Mouse (Mus musculus) kidney, embryonic 16.5 days (tissue): ENCODE measurements around the gene Depdc1b. TPM values are rescaled to one million over a fixed set of nuclear protein-coding genes. Genes with fewer than 3 reads are reported as not detected.

Experiments
- ATAC-seq: fragments of 200-750 bp; cut with Nextera tagmentation; 2 replicates; pipeline ENCODE4 v1.8.0; 2017; ENCODE audit warnings: moderate TSS enrichment; ENCODE audit not compliant: low FRiP score, low TSS enrichment
- H3K27ac ChIP-seq: fragments of 300-500 bp; sonication (generic); 2 replicates; pipeline ENCODE4 v1.5.1; 2014; ENCODE audit warnings: low read length
- H3K27me3 ChIP-seq: fragments of 300-500 bp; sonication (generic); 2 replicates; pipeline ENCODE4 v1.6.1; 2014; ENCODE audit warnings: low read length, control low read depth, mixed read lengths; ENCODE audit not compliant: insufficient read depth
- H3K36me3 ChIP-seq: fragments of 300-500 bp; sonication (generic); 2 replicates; pipeline ENCODE4 v1.6.1; 2014; ENCODE audit warnings: low read length, control low read depth, mixed read lengths; ENCODE audit not compliant: insufficient read depth
- H3K4me1 ChIP-seq: fragments of 300-500 bp; sonication (generic); 2 replicates; pipeline ENCODE4 v1.6.1; 2014; ENCODE audit warnings: low read length, control low read depth, mixed read lengths; ENCODE audit not compliant: insufficient read depth
- H3K4me2 ChIP-seq: fragments of 300-500 bp; sonication (generic); replicated peaks from 2 replicates; pipeline ENCODE4 v1.6.1; 2014; ENCODE audit warnings: low read depth, low read length
- H3K4me3 ChIP-seq: fragments of 300-500 bp; sonication (generic); 2 replicates; pipeline ENCODE4 v1.5.1; 2014; ENCODE audit warnings: mild to moderate bottlenecking, low read length
- H3K9ac ChIP-seq: fragments of 300-500 bp; sonication (generic); replicated peaks from 2 replicates; pipeline ENCODE4 v1.6.1; 2014; ENCODE audit warnings: low read length
- H3K9me3 ChIP-seq: fragments of 300-500 bp; sonication (generic); 2 replicates; pipeline ENCODE4 v1.6.1; 2016; ENCODE audit warnings: low read length, control low read depth
- WGBS: fragments of 180-500 bp; shearing (Covaris S2); extraction: QIAGEN DNeasy Blood & Tissue Kit; methylation state at CpG from one replicate; pipeline ENCODE4 v1.1.7; 2014; 5-methylcytosine and 5-hydroxymethylcytosine counted together
- polyA plus RNA-seq: library from polyadenylated mRNA; unstranded; fragments of >200 nt; fragmentation: Nextera tagmentation; extraction: Ambion mirVana; gene quantifications from 2 replicates; pipeline ENCODE4 v1.2.1, GENCODE M21; 2015

Gene Depdc1b
- polyA plus RNA-seq, 1 experiment from 2014 or later, result 12.7 TPM

DNA sequence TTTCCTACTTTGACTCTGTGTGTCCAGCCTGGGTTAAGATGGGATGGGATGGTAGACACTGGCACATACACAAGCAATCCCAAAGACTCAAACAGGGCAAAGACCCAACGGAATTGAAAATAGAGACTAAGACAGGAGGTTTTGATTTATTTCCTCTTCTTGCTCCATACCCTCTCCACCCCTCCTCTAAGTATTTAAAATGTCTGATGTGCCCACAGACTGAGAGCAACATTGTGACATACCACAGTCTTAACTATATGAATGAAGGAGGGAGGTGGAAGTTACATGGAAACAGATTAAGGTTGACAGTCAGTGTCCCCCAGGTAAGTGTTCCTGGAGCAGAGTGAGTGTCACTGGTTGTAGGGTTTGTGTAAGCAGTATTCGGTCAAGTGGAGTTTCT is 31.8 kb upstream of the Depdc1b start:
- ATAC-seq, result no peak
- Histone ChIP-seq H3K36me3 (no peaks in the 10 kb centered on the region), H3K4me1 (no peaks in the 10 kb centered on the region), H3K27me3 (no peaks in the 10 kb centered on the region), H3K9ac (no peak overlapping the region), H3K27ac (no peak overlapping the region), H3K4me3 (no peak overlapping the region), H3K9me3 (no peaks in the 10 kb centered on the region), H3K4me2 (no peak overlapping the region)
- 90% methylated on average over 2 of the region's 2 CpGs for WGBS

DNA sequence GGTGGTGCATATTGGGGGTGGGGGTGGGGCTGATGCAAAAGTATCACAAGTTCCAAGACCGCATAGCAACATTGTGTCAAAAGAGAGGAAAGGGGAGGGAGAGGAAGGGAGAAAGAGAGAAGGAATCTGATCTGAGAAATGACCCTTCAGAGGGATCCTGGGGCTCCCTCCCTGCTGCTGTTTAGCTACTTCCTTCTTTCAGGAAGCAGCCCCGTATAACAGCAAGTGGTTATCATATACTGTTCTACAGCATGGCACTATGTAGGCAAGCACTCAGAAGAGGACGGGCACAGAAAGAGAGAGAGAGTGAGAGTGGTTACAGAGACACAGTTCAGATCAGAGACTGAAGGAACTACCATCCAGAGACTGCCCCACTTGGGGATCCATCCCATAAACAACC is 28.2 kb upstream of the Depdc1b start:
- ATAC-seq, result no peak
- Histone ChIP-seq H3K4me3 (no peak overlapping the region), H3K4me1 (no peaks in the 10 kb centered on the region), H3K9ac (no peak overlapping the region), H3K27me3 (no peaks in the 10 kb centered on the region), H3K9me3 (no peaks in the 10 kb centered on the region), H3K36me3 (no peaks in the 10 kb centered on the region), H3K4me2 (no peak overlapping the region), H3K27ac (no peak overlapping the region)
- WGBS, result 48% methylated on average over 3 of the region's 3 CpGs

DNA sequence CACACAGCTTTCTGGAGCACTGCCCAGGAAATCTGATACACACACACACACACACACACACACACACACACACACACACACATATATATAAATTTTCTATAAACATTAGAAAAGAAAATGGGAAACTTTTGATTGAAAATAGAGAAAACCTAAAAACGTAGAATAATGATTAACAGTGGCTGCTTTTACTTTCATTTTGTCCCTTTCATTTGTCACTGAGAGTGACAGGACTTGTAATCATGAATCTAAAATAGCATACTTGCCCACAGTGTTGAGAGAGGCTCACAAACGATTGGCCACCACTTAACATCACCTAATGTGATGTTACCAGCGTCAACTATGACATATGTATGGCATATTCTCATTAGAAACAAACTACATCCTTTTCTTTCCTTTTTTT is 26.7 kb upstream of the Depdc1b start:
- WGBS, result 71% methylated on average over 3 of the region's 3 CpGs
- ATAC-seq, result no peak
- Histone ChIP-seq H3K36me3 (no peaks in the 10 kb centered on the region), H3K9me3 (no peaks in the 10 kb centered on the region), H3K9ac (no peak overlapping the region), H3K27ac (no peak overlapping the region), H3K27me3 (no peaks in the 10 kb centered on the region), H3K4me3 (no peak overlapping the region), H3K4me1 (no peaks in the 10 kb centered on the region), H3K4me2 (no peak overlapping the region)

DNA sequence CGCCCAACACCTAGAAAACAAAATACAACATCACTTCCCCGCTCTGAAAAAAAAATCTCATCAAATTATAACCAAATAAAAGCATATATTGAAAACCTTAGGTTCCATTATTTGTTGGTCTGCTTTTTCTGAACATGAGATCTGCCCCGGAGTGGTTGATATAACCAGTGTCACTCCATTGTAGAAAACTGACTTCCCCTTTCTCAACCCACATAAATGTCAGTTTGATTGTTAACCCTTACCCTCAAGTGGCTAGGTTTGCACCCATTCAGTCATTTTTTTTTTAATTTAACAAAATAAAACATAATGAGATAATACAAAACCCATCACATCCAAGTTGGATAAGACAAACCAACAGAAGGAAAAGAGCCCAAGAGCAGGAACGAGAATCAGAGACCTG is 25.8 kb upstream of the Depdc1b start:
- ATAC-seq, result no peak

DNA sequence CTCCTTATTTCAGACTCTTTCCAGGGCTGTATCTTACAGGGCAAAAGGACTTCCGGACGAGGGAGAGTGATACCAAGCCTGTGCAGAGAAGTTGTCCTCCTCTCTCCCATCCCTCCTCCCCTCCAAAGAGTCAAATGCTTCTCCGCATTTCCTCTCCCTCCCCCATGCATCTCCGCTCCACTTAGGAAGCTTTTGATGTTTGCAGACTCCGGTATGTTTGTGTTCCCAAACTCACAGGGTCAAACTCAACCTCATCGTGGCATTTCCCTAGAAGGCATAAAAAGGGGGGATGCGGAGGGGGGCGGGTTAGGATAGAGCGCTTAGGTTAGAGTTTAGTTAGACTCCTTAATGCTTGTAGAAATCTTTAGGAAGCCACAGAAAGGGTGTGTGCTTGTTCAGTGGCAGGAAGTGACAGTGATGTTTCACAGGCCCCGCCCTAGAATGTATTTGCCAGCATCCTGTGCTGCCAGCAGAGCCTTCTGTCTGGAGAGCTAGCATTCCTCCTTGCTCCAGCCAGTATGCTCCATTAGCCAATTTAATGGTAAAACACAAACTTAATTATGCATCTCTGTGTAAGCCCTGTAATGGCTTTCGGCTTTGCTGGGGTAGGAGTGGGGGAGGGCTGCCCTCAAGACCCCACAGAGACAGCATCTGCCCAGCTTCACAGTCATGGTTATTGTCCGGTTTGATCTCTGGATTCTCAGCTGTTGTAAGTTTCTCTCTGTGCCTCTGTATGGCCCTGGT is 18.6 kb upstream of the Depdc1b start:
- Histone ChIP-seq H3K4me2 (peak overlapping the region; percentile 63), H3K9ac (peak overlapping the region; percentile 46), H3K9me3 (no peaks in the 10 kb centered on the region), H3K4me3 (peak overlapping the region; percentile 43), H3K4me1 (peaks cover 12% of the 10 kb centered on the region), H3K27ac (peak overlapping the region; percentile 72), H3K36me3 (no peaks in the 10 kb centered on the region), H3K27me3 (no peaks in the 10 kb centered on the region)
- peak; percentile 88 for ATAC-seq
- 6% methylated on average over 12 of the region's 12 CpGs for WGBS

More for the DNA sequence above, 25.8 kb upstream of the Depdc1b start:
- no peak overlapping the region for H3K9ac ChIP-seq
- H3K4me3 ChIP-seq, result no peak overlapping the region
- H3K4me2 ChIP-seq, result no peak overlapping the region
- WGBS, result 85% methylated on average over 4 of the region's 4 CpGs
- no peak overlapping the region for H3K27ac ChIP-seq
- no peaks in the 10 kb centered on the region for H3K36me3 ChIP-seq
- H3K4me1 ChIP-seq, result no peaks in the 10 kb centered on the region
- H3K9me3 ChIP-seq, result no peaks in the 10 kb centered on the region
- H3K27me3 ChIP-seq, result no peaks in the 10 kb centered on the region

DNA sequence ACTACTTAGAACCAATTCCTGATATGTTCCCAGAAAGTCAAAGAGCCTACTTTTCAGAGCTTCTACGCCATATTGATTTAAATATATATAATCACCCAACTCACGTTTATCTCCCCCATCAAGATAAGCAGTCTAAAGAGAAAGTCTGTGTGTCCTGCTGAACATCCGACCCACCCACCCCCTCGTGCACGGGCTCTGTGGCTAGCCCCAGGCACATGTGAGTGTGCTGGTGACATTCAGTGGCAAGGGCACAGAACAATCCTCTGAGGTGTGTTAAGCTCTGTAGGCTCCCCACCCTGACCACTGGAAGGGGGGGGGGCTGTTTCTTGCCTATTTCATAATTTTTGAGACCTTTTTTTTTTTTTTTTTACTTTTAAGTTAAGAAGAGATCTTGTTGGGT is 17.9 kb upstream of the Depdc1b start:
- no peak overlapping the region; the same call in 1 of the 2 replicates for H3K27ac ChIP-seq
- 53% methylated on average over 5 of the region's 5 CpGs for WGBS
- no peak overlapping the region for H3K4me3 ChIP-seq
- H3K9ac ChIP-seq, result no peak overlapping the region
- no peaks in the 10 kb centered on the region for H3K9me3 ChIP-seq
- no peaks in the 10 kb centered on the region for H3K36me3 ChIP-seq
- no peak overlapping the region for H3K4me2 ChIP-seq
- H3K4me1 ChIP-seq, result peaks cover 12% of the 10 kb centered on the region
- no peaks in the 10 kb centered on the region for H3K27me3 ChIP-seq
- ATAC-seq, result no peak

DNA sequence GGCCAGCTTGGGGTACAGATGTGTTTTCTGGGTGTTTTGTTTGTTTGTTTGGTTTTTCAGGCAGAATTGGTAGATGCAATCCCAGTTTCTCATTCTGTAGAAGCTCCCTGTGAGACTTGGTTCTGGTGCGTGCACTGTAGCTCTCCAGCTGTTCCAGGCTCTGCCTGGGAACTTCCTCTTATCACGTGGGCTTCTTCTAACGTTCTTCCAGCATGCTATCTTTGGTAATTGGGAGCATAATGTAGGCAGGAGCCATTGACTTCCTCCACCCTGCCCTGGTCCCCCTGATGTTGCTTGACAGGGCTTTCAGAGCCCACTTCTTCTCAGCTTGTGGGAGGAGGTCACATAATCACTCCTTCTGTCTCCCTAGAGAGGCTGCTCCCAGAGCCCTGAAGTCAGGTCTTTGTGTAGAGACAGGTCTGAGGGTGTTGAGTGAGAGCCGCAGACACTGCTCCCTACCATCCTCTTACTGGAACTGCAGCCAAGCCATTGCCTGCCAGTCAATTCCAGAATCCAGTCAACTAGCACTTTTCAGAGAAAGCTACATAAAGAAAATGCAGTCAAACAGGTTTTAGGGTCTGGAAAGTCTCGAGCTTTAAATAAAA is 15.7 kb upstream of the Depdc1b start:
- WGBS, result 18% methylated on average over 5 of the region's 5 CpGs
- H3K9me3 ChIP-seq, result no peaks in the 10 kb centered on the region

DNA sequence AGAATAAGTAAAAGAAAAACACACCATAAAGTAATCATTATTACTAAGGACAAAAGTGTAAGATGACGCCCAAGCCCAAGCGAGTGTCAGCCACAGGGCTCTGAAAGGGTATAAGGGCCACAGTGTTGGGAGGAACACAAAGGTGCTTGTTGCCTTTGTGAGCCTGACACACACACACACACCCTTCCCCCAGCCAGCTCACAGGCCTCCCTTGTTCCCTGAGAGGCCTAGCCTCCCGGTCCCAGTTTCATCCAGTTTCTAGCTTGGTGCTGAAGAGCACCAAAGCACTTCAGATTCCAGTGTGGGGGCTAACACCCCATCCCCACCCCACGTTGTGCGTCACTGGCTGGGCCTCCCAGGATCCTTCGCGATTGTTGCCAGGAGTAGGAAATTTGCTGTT is 14.7 kb upstream of the Depdc1b start:
- 48% methylated on average over 7 of the region's 7 CpGs for WGBS
- H3K27me3 ChIP-seq, result no peaks in the 10 kb centered on the region
- H3K36me3 ChIP-seq, result no peaks in the 10 kb centered on the region
- H3K4me2 ChIP-seq, result no peak overlapping the region
- no peaks in the 10 kb centered on the region for H3K9me3 ChIP-seq
- 0 out of 2 replicates have a peak, but pooled peaks have one; percentile 7 for ATAC-seq
- no peak overlapping the region for H3K4me3 ChIP-seq
- H3K4me1 ChIP-seq, result peaks cover 12% of the 10 kb centered on the region
- H3K27ac ChIP-seq, result peak overlapping the region; percentile 50
- no peak overlapping the region for H3K9ac ChIP-seq

More for the DNA sequence above, 15.7 kb upstream of the Depdc1b start:
- ATAC-seq, result 0 out of 2 replicates have a peak, but pooled peaks have one; percentile 26
- Histone ChIP-seq H3K9ac (no peak overlapping the region), H3K36me3 (no peaks in the 10 kb centered on the region), H3K4me1 (peaks cover 12% of the 10 kb centered on the region), H3K27me3 (no peaks in the 10 kb centered on the region), H3K27ac (peak overlapping the region; percentile 58; the same call in 1 of the 2 replicates), H3K4me2 (no peak overlapping the region), H3K4me3 (no peak overlapping the region)

DNA sequence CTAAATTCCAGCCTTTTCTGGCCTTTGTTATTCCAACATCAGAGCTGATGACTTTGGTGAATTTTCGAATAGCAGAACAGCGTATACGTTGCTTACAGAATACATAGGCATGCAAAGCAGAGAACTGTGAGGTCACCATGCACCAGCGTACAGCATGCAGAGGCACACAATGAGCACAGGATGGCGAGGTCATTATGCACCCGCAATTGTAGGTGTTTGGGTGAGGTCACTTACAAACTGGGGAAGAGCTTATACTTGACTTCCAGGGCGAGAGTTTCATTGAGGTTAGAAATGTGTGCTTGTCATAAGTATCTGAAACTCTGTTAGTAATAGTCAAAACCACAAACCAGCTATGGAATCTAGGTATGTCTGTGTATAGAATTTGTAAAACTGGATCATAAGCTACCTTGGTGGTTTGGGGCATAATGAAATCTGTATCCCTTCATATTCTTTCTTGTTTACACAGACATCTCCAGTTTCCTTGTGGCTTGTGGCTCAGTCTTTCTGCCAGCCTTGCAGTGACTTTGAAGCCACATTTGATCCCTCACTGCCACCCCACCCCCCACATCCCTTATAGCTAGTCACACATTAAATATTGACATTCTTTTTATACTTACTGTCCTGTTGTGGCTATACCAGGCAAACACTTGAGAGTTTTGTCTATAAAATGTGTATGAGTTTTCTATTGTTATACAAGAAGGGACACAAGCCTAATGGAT is 13.0 kb upstream of the Depdc1b start:
- Histone ChIP-seq H3K36me3 (no peaks in the 10 kb centered on the region), H3K9ac (no peak overlapping the region), H3K9me3 (no peaks in the 10 kb centered on the region), H3K4me3 (no peak overlapping the region), H3K4me2 (no peak overlapping the region), H3K27ac (no peak overlapping the region), H3K4me1 (0 out of 2 replicates have a peak, but pooled peaks cover 5% of the 10 kb centered on the region), H3K27me3 (no peaks in the 10 kb centered on the region)
- ATAC-seq, result no peak
- 84% methylated on average over 7 of the region's 7 CpGs for WGBS
